Mouse (Mus musculus): ENCODE measurements around the gene Dnase2a.

The Dnase2a gene

GRCm38 (mm10) chr8:84936962-84937546, 28.7 kb downstream of the Dnase2a start, which contains the start of gene Mast1:
Gene Mast1 (minus strand): TSS chr8:84937359.
- peak; percentile 67 for DNase-seq (ENCODE audit: low spot score)

GRCm38 (mm10) chr8:84937620-84938485, 29.5 kb downstream of the Dnase2a start:
- no peak for DNase-seq (ENCODE audit: low spot score)

- DNase-seq (ENCODE audit: low spot score), result no peak
Measured at GRCm38 (mm10) chr8:84943699-84944098, 35.3 kb downstream of the Dnase2a start.

GRCm38 (mm10) chr8:84944478-84945160, 36.3 kb downstream of the Dnase2a start:
- no peak for DNase-seq (ENCODE audit: low spot score)

GRCm38 (mm10) chr8:84945235-84945632, 36.9 kb downstream of the Dnase2a start:
- no peak for DNase-seq (ENCODE audit: low spot score)

GRCm38 (mm10) chr8:84945633-84946527, 37.5 kb downstream of the Dnase2a start:
- no peak for DNase-seq (ENCODE audit: low spot score)

GRCm38 (mm10) chr8:84946528-84947240, 38.3 kb downstream of the Dnase2a start, which contains the start of gene Rtbdn:
Gene Rtbdn (plus strand): TSS chr8:84946991.
- DNase-seq (ENCODE audit: low spot score), result no peak

GRCm38 (mm10) chr8:84947241-84947545, 38.8 kb downstream of the Dnase2a start:
- peak; percentile 53 for DNase-seq (ENCODE audit: low spot score)

- DNase-seq (ENCODE audit: low spot score), result no peak
Measured at GRCm38 (mm10) chr8:84949753-84950152, 41.4 kb downstream of the Dnase2a start.

- peak; percentile 53 for DNase-seq (ENCODE audit: low spot score)
Measured at GRCm38 (mm10) chr8:84952612-84953255, 44.4 kb downstream of the Dnase2a start.

- no peak for DNase-seq (ENCODE audit: low spot score)
Measured at GRCm38 (mm10) chr8:84956768-84957167, 48.4 kb downstream of the Dnase2a start.

GRCm38 (mm10) chr8:84959811-84960210, 51.5 kb downstream of the Dnase2a start:
- DNase-seq (ENCODE audit: low spot score), result no peak

GRCm38 (mm10) chr8:84963952-84964351, 55.6 kb downstream of the Dnase2a start:
- no peak for DNase-seq (ENCODE audit: low spot score)

- peak; percentile 91 for DNase-seq (ENCODE audit: low spot score)
Measured at GRCm38 (mm10) chr8:84965731-84966291, 57.5 kb downstream of the Dnase2a start.

GRCm38 (mm10) chr8:84966603-84967002, 58.2 kb downstream of the Dnase2a start:
- DNase-seq (ENCODE audit: low spot score), result no peak

GRCm38 (mm10) chr8:84967532-84968304, 59.4 kb downstream of the Dnase2a start:
- no peak for DNase-seq (ENCODE audit: low spot score)

GRCm38 (mm10) chr8:84968650-84969049, 60.3 kb downstream of the Dnase2a start:
- no peak for DNase-seq (ENCODE audit: low spot score)

GRCm38 (mm10) chr8:84969241-84970134, 61.1 kb downstream of the Dnase2a start, which contains the start of the genes Gm49661, Prdx2 and Rnaseh2a:
Gene Gm49661 (minus strand): TSS chr8:84969433.
Gene Prdx2 (plus strand): TSS chr8:84969587.
Gene Rnaseh2a (minus strand): TSS chr8:84969767.
- DNase-seq (ENCODE audit: low spot score), result peak; percentile 81

Measured in ovary, postnatal 36 days (tissue).